Mouse (Mus musculus): Measurements from ENCODE around the gene Rab25. TPM values are rescaled to one million over a fixed set of nuclear protein-coding genes. Genes with fewer than 3 reads are reported as not detected.

The Rab25 gene
- polyA plus RNA-seq, 1 experiment from 2014 or later = 3.7 TPM

- H3K4me2 ChIP-seq (ENCODE audit: low read depth, low read length) = no peak overlapping the region
- DNase-seq (ENCODE audit: low spot score) = no peak
- no peaks in the 10 kb centered on the region for H3K9me3 ChIP-seq (replicated peaks; ENCODE audit: control insufficient read depth, low read length)
These were observed 23.8 kb upstream of the Rab25 start for GRCm38 (mm10) chr3:88571856-88572255.

GRCm38 (mm10) chr3:88570341-88570740, 22.2 kb upstream of the Rab25 start:
- ATAC-seq (replicated peaks; ENCODE audit: insufficient number of reproducible peaks, low FRiP score, low TSS enrichment, low read depth) (no peak), DNase-seq (ENCODE audit: low spot score) (no peak)
- Histone ChIP-seq H3K4me2 (ENCODE audit: low read depth, low read length) (no peak overlapping the region), H3K9me3 (replicated peaks; ENCODE audit: control insufficient read depth, low read length) (no peaks in the 10 kb centered on the region), H3K27ac (replicated peaks; ENCODE audit: low read depth, low read length) (no peak overlapping the region), H3K9ac (replicated peaks; ENCODE audit: low read length) (no peak overlapping the region), H3K27me3 (ENCODE audit: control insufficient read depth, insufficient read depth, low read length) (no peaks in the 10 kb centered on the region), H3K36me3 (replicated peaks; ENCODE audit: control insufficient read depth, insufficient read depth, low read depth, low read length) (peaks cover 23% of the 10 kb centered on the region), H3K4me1 (ENCODE audit: control insufficient read depth, insufficient read depth, low read length) (no peaks in the 10 kb centered on the region), H3K4me3 (ENCODE audit: low read depth, low read length) (no peak overlapping the region)
- 96% methylated on average over 10 of the region's 10 CpGs for WGBS

More at GRCm38 (mm10) chr3:88571856-88572255, 23.8 kb upstream of the Rab25 start:
- no peak overlapping the region for H3K9ac ChIP-seq (replicated peaks; ENCODE audit: low read length)
- WGBS = 74% methylated on average over 1 of the region's 1 CpGs
- peaks cover 9% of the 10 kb centered on the region for H3K36me3 ChIP-seq (replicated peaks; ENCODE audit: control insufficient read depth, insufficient read depth, low read depth, low read length)
- no peak for ATAC-seq (replicated peaks; ENCODE audit: insufficient number of reproducible peaks, low FRiP score, low TSS enrichment, low read depth)
- no peaks in the 10 kb centered on the region for H3K27me3 ChIP-seq (ENCODE audit: control insufficient read depth, insufficient read depth, low read length)
- no peaks in the 10 kb centered on the region for H3K4me1 ChIP-seq (ENCODE audit: control insufficient read depth, insufficient read depth, low read length)
- H3K27ac ChIP-seq (replicated peaks; ENCODE audit: low read depth, low read length) = no peak overlapping the region
- H3K4me3 ChIP-seq (ENCODE audit: low read depth, low read length) = no peak overlapping the region

GRCm38 (mm10) chr3:88569694-88570093, 21.6 kb upstream of the Rab25 start:
- Histone ChIP-seq H3K27ac (replicated peaks; ENCODE audit: low read depth, low read length) (no peak overlapping the region), H3K36me3 (replicated peaks; ENCODE audit: control insufficient read depth, insufficient read depth, low read depth, low read length) (peaks cover 28% of the 10 kb centered on the region), H3K9me3 (replicated peaks; ENCODE audit: control insufficient read depth, low read length) (no peaks in the 10 kb centered on the region), H3K4me3 (ENCODE audit: low read depth, low read length) (no peak overlapping the region), H3K4me2 (ENCODE audit: low read depth, low read length) (no peak overlapping the region), H3K9ac (replicated peaks; ENCODE audit: low read length) (no peak overlapping the region), H3K4me1 (ENCODE audit: control insufficient read depth, insufficient read depth, low read length) (no peaks in the 10 kb centered on the region), H3K27me3 (ENCODE audit: control insufficient read depth, insufficient read depth, low read length) (no peaks in the 10 kb centered on the region)
- WGBS = 94% methylated on average over 5 of the region's 5 CpGs
- no peak for ATAC-seq (replicated peaks; ENCODE audit: insufficient number of reproducible peaks, low FRiP score, low TSS enrichment, low read depth)
- DNase-seq (ENCODE audit: low spot score) = no peak

GRCm38 (mm10) chr3:88569093-88569492, 21.0 kb upstream of the Rab25 start:
- 95% methylated on average over 2 of the region's 2 CpGs for WGBS

GRCm38 (mm10) chr3:88568615-88569014, 20.5 kb upstream of the Rab25 start:
- ATAC-seq (replicated peaks; ENCODE audit: insufficient number of reproducible peaks, low FRiP score, low TSS enrichment, low read depth) (no peak), DNase-seq (ENCODE audit: low spot score) (no peak)
- Histone ChIP-seq H3K4me1 (ENCODE audit: control insufficient read depth, insufficient read depth, low read length) (no peaks in the 10 kb centered on the region), H3K27ac (replicated peaks; ENCODE audit: low read depth, low read length) (no peak overlapping the region), H3K4me3 (ENCODE audit: low read depth, low read length) (no peak overlapping the region), H3K4me2 (ENCODE audit: low read depth, low read length) (no peak overlapping the region), H3K27me3 (ENCODE audit: control insufficient read depth, insufficient read depth, low read length) (no peaks in the 10 kb centered on the region), H3K9me3 (replicated peaks; ENCODE audit: control insufficient read depth, low read length) (no peaks in the 10 kb centered on the region), H3K36me3 (replicated peaks; ENCODE audit: control insufficient read depth, insufficient read depth, low read depth, low read length) (peaks cover 34% of the 10 kb centered on the region), H3K9ac (replicated peaks; ENCODE audit: low read length) (no peak overlapping the region)
- whole genome bisulfite sequencing = 92% methylated on average over 2 of the region's 2 CpGs

More at GRCm38 (mm10) chr3:88569093-88569492, 21.0 kb upstream of the Rab25 start:
- Histone ChIP-seq H3K9ac (replicated peaks; ENCODE audit: low read length) (no peak overlapping the region), H3K4me2 (ENCODE audit: low read depth, low read length) (no peak overlapping the region), H3K9me3 (replicated peaks; ENCODE audit: control insufficient read depth, low read length) (no peaks in the 10 kb centered on the region), H3K36me3 (replicated peaks; ENCODE audit: control insufficient read depth, insufficient read depth, low read depth, low read length) (peaks cover 32% of the 10 kb centered on the region), H3K4me1 (ENCODE audit: control insufficient read depth, insufficient read depth, low read length) (no peaks in the 10 kb centered on the region), H3K27me3 (ENCODE audit: control insufficient read depth, insufficient read depth, low read length) (no peaks in the 10 kb centered on the region), H3K4me3 (ENCODE audit: low read depth, low read length) (no peak overlapping the region), H3K27ac (replicated peaks; ENCODE audit: low read depth, low read length) (no peak overlapping the region)
- no peak for DNase-seq (ENCODE audit: low spot score)
- ATAC-seq (replicated peaks; ENCODE audit: insufficient number of reproducible peaks, low FRiP score, low TSS enrichment, low read depth) = no peak

- 94% methylated on average over 6 of the region's 6 CpGs for WGBS
- H3K4me1 ChIP-seq (ENCODE audit: control insufficient read depth, insufficient read depth, low read length) = no peaks in the 10 kb centered on the region
- peaks cover 34% of the 10 kb centered on the region for H3K36me3 ChIP-seq (replicated peaks; ENCODE audit: control insufficient read depth, insufficient read depth, low read depth, low read length)
- ATAC-seq (replicated peaks; ENCODE audit: insufficient number of reproducible peaks, low FRiP score, low TSS enrichment, low read depth) (no peak), DNase-seq (ENCODE audit: low spot score) (no peak)
- H3K27ac ChIP-seq (replicated peaks; ENCODE audit: low read depth, low read length) = no peak overlapping the region
- no peaks in the 10 kb centered on the region for H3K27me3 ChIP-seq (ENCODE audit: control insufficient read depth, insufficient read depth, low read length)
- H3K4me3 ChIP-seq (ENCODE audit: low read depth, low read length) = no peak overlapping the region
- no peak overlapping the region for H3K9ac ChIP-seq (replicated peaks; ENCODE audit: low read length)
- H3K9me3 ChIP-seq (replicated peaks; ENCODE audit: control insufficient read depth, low read length) = no peaks in the 10 kb centered on the region
- H3K4me2 ChIP-seq (ENCODE audit: low read depth, low read length) = no peak overlapping the region
These were observed 19.8 kb upstream of the Rab25 start for GRCm38 (mm10) chr3:88567892-88568291.

GRCm38 (mm10) chr3:88566536-88567061, 18.5 kb upstream of the Rab25 start:
- ATAC-seq (replicated peaks; ENCODE audit: insufficient number of reproducible peaks, low FRiP score, low TSS enrichment, low read depth) (no peak), DNase-seq (ENCODE audit: low spot score) (no peak)
- H3K9ac ChIP-seq (replicated peaks; ENCODE audit: low read length) = no peak overlapping the region
- no peak overlapping the region for H3K4me2 ChIP-seq (ENCODE audit: low read depth, low read length)
- no peaks in the 10 kb centered on the region for H3K9me3 ChIP-seq (replicated peaks; ENCODE audit: control insufficient read depth, low read length)
- WGBS = 88% methylated on average over 4 of the region's 4 CpGs
- H3K27me3 ChIP-seq (ENCODE audit: control insufficient read depth, insufficient read depth, low read length) = no peaks in the 10 kb centered on the region
- no peaks in the 10 kb centered on the region for H3K4me1 ChIP-seq (ENCODE audit: control insufficient read depth, insufficient read depth, low read length)
- peaks cover 34% of the 10 kb centered on the region for H3K36me3 ChIP-seq (replicated peaks; ENCODE audit: control insufficient read depth, insufficient read depth, low read depth, low read length)
- no peak overlapping the region for H3K27ac ChIP-seq (replicated peaks; ENCODE audit: low read depth, low read length)
- H3K4me3 ChIP-seq (ENCODE audit: low read depth, low read length) = no peak overlapping the region

- Histone ChIP-seq H3K4me2 (ENCODE audit: low read depth, low read length) (no peak overlapping the region), H3K9ac (replicated peaks; ENCODE audit: low read length) (no peak overlapping the region), H3K36me3 (replicated peaks; ENCODE audit: control insufficient read depth, insufficient read depth, low read depth, low read length) (peaks cover 34% of the 10 kb centered on the region), H3K27me3 (ENCODE audit: control insufficient read depth, insufficient read depth, low read length) (no peaks in the 10 kb centered on the region), H3K4me1 (ENCODE audit: control insufficient read depth, insufficient read depth, low read length) (no peaks in the 10 kb centered on the region), H3K9me3 (replicated peaks; ENCODE audit: control insufficient read depth, low read length) (no peaks in the 10 kb centered on the region), H3K27ac (replicated peaks; ENCODE audit: low read depth, low read length) (no peak overlapping the region), H3K4me3 (ENCODE audit: low read depth, low read length) (no peak overlapping the region)
- ATAC-seq (replicated peaks; ENCODE audit: insufficient number of reproducible peaks, low FRiP score, low TSS enrichment, low read depth) (no peak), DNase-seq (ENCODE audit: low spot score) (no peak)
- WGBS = 96% methylated on average over 3 of the region's 3 CpGs
These were observed 18.0 kb upstream of the Rab25 start for GRCm38 (mm10) chr3:88566116-88566515.

All from embryonic facial prominence, embryonic 11.5 days (tissue).